Mouse (Mus musculus) brown adipose tissue, adult 24 weeks (tissue): ENCODE measurements around the gene Tpmt. TPM values are rescaled to one million over a fixed set of nuclear protein-coding genes. Genes with fewer than 3 reads are reported as not detected.

ENCODE experiments used
- H3K27ac ChIP-seq: fragments of 200-500 bp; replicated peaks from 2 replicates; pipeline ENCODE4 v1.5.1; 2012; ENCODE audit warnings: low read depth, mild to moderate bottlenecking, low read length
- H3K4me1 ChIP-seq: fragments of 200-500 bp; 2 replicates; pipeline ENCODE4 v1.6.1; 2012; ENCODE audit warnings: low read length, mixed read lengths; ENCODE audit not compliant: control insufficient read depth, insufficient read depth, insufficient read length
- H3K4me3 ChIP-seq: fragments of 200-500 bp; 2 replicates; pipeline ENCODE4 v1.5.1; 2012; ENCODE audit warnings: low read depth, mild to moderate bottlenecking, low read length, moderate library complexity; ENCODE audit not compliant: insufficient read depth
- polyA plus RNA-seq: library from polyadenylated mRNA; stranded (reverse); fragments of >200 nt; gene quantifications from 2 replicates; pipeline ENCODE4 v1.2.4, GENCODE M21; 2012; ENCODE audit not compliant: missing spikeins, insufficient read depth, insufficient read length

The Tpmt gene
- polyA plus RNA-seq, 1 experiment: 32.8 TPM

- Histone ChIP-seq H3K4me1 (no peaks in the 10 kb centered on the region), H3K4me3 (peak overlapping the region; percentile 67), H3K27ac (no peak overlapping the region)
Observed at GRCm38 (mm10) chr13:47015195-47015501, 29.4 kb downstream of the Tpmt start.

GRCm38 (mm10) chr13:47014334-47015194, 30.0 kb downstream of the Tpmt start, which contains the start of gene Nhlrc1:
Gene Nhlrc1 (minus strand): TSS chr13:47014850.
- Histone ChIP-seq H3K27ac (no peak within 1 kb of the TSS), H3K4me1 (no peaks in the 10 kb centered on the region), H3K4me3 (peak within 1 kb of the TSS; percentile 67)

- Histone ChIP-seq H3K4me1 (no peaks in the 10 kb centered on the region), H3K27ac (no peak overlapping the region), H3K4me3 (peak overlapping the region; percentile 67; the same call in 1 of the 2 replicates)
Observed at GRCm38 (mm10) chr13:47013740-47014139, 30.8 kb downstream of the Tpmt start.

GRCm38 (mm10) chr13:47001590-47001989, 42.9 kb downstream of the Tpmt start:
- H3K27ac ChIP-seq: no peak overlapping the region
- no peak overlapping the region for H3K4me3 ChIP-seq

GRCm38 (mm10) chr13:46999498-46999897, 45.0 kb downstream of the Tpmt start:
- no peak overlapping the region for H3K4me3 ChIP-seq
- H3K27ac ChIP-seq: no peak overlapping the region
- no peaks in the 10 kb centered on the region for H3K4me1 ChIP-seq

More at GRCm38 (mm10) chr13:47001590-47001989, 42.9 kb downstream of the Tpmt start:
- H3K4me1 ChIP-seq: no peaks in the 10 kb centered on the region

GRCm38 (mm10) chr13:46997355-46997754, 47.2 kb downstream of the Tpmt start:
- Histone ChIP-seq H3K4me1 (peaks cover 3% of the 10 kb centered on the region; the same call in 1 of the 2 replicates), H3K4me3 (no peak overlapping the region), H3K27ac (no peak overlapping the region)

- no peak overlapping the region for H3K27ac ChIP-seq
- H3K4me3 ChIP-seq: no peak overlapping the region
- peaks cover 3% of the 10 kb centered on the region; the same call in 1 of the 2 replicates for H3K4me1 ChIP-seq
Observed at GRCm38 (mm10) chr13:46993274-46993551, 51.3 kb downstream of the Tpmt start.

- Histone ChIP-seq H3K4me3 (no peak overlapping the region), H3K27ac (no peak overlapping the region), H3K4me1 (peaks cover 3% of the 10 kb centered on the region; the same call in 1 of the 2 replicates)
Observed at GRCm38 (mm10) chr13:46992516-46993273, 51.8 kb downstream of the Tpmt start.

- no peak overlapping the region for H3K27ac ChIP-seq
Observed at GRCm38 (mm10) chr13:46990376-46991011, 54.0 kb downstream of the Tpmt start.

GRCm38 (mm10) chr13:46987941-46988340, 56.6 kb downstream of the Tpmt start:
- no peaks in the 10 kb centered on the region for H3K4me1 ChIP-seq

More at GRCm38 (mm10) chr13:46990376-46991011, 54.0 kb downstream of the Tpmt start:
- peaks cover 3% of the 10 kb centered on the region; the same call in 1 of the 2 replicates for H3K4me1 ChIP-seq
- H3K4me3 ChIP-seq: no peak overlapping the region

GRCm38 (mm10) chr13:46986208-46986607, 58.3 kb downstream of the Tpmt start:
- no peak overlapping the region for H3K4me3 ChIP-seq
- H3K27ac ChIP-seq: no peak overlapping the region

More at GRCm38 (mm10) chr13:46987941-46988340, 56.6 kb downstream of the Tpmt start:
- Histone ChIP-seq H3K27ac (no peak overlapping the region), H3K4me3 (no peak overlapping the region)

GRCm38 (mm10) chr13:46983878-46984277, 60.7 kb downstream of the Tpmt start:
- Histone ChIP-seq H3K4me3 (no peak overlapping the region), H3K27ac (no peak overlapping the region), H3K4me1 (no peaks in the 10 kb centered on the region)

More at GRCm38 (mm10) chr13:46986208-46986607, 58.3 kb downstream of the Tpmt start:
- H3K4me1 ChIP-seq: no peaks in the 10 kb centered on the region

- Histone ChIP-seq H3K4me1 (no peaks in the 10 kb centered on the region), H3K27ac (peak overlapping the region; percentile 43; the same call in 1 of the 2 replicates), H3K4me3 (no peak overlapping the region)
Observed at GRCm38 (mm10) chr13:46979836-46980490, 64.6 kb downstream of the Tpmt start.

- Histone ChIP-seq H3K4me3 (no peak overlapping the region), H3K27ac (no peak overlapping the region), H3K4me1 (no peaks in the 10 kb centered on the region)
Observed at GRCm38 (mm10) chr13:46976532-46976931, 68.0 kb downstream of the Tpmt start.

GRCm38 (mm10) chr13:46975930-46976329, 68.6 kb downstream of the Tpmt start:
- Histone ChIP-seq H3K27ac (no peak overlapping the region), H3K4me3 (no peak overlapping the region), H3K4me1 (no peaks in the 10 kb centered on the region)
